Mouse (Mus musculus) liver, adult 2 months (tissue): Measurements from ENCODE around the gene Noxo1.

Experiments
- CTCF ChIP-seq: fragments of 200-500 bp; IDR thresholded peaks from 2 replicates; pipeline ENCODE4 v1.5.1; 2011; ENCODE audit warnings: low read depth, low read length, control low read depth
- POLR2A ChIP-seq: fragments of 200-500 bp; IDR thresholded peaks from 2 replicates; pipeline ENCODE4 v1.6.1; 2011; ENCODE audit warnings: low read length, control low read depth; ENCODE audit not compliant: insufficient read depth; ENCODE audit errors: extremely low read depth

GRCm38 (mm10) chr17:24722220-24722924 lies 26.3 kb downstream of the Noxo1 start:
- no peak for TF ChIP-seq POLR2A
- TF ChIP-seq CTCF = no peak
